Mouse (Mus musculus): ENCODE results near the gene Gm28043.

- TF ChIP-seq E2F4 (IDR thresholded peaks at IDR 0.05; ENCODE audit: borderline replicate concordance, low read depth, low read length) = no peak
- peak; percentile 17 to 68 (median 60); a peak in 4 of 6 replicates for TF ChIP-seq CTCF (IDR thresholded peaks at IDR 0.05 in 2 of 3, conservative IDR thresholded peaks at IDR 0.05 in 1 of 3; ENCODE audit: control insufficient read depth in 1 of 3, insufficient read depth in 1 of 3, low read depth in 2 of 3, low read length in 3 of 3, poor library complexity in 1 of 3, severe bottlenecking in 1 of 3)
- no peak for TF ChIP-seq RAD21 (IDR thresholded peaks at IDR 0.05; ENCODE audit: low read depth, low read length)
- no peak for TF ChIP-seq CHD1 (IDR thresholded peaks at IDR 0.05; ENCODE audit: low read depth, low read length)
- no peak for TF ChIP-seq UBTF (IDR thresholded peaks at IDR 0.05; ENCODE audit: borderline replicate concordance, insufficient read depth, low read depth, low read length)
- TF ChIP-seq EP300 (IDR thresholded peaks at IDR 0.05; ENCODE audit: low read depth in 1 of 2, low read length in 2 of 2) = no peak
Observed at GRCm38 (mm10) chr17:29728082-29728481, 113.4 kb downstream of the Gm28043 start.
